Mouse (Mus musculus): ENCODE results near the gene Gfm1.
A peak's percentile ranks its signal among the peaks of the same experiment; 100 is the strongest.

Gfm1 gene

GRCm38 (mm10) chr3:67429999-67430380 lies at the start of gene Gfm1:
Gfm1 (plus strand) TSS chr3:67430096.
- DNase-seq = peak; percentile 91

- DNase-seq = no peak
Measured at GRCm38 (mm10) chr3:67429338-67429998, 428 bp upstream of the Gfm1 start.

- no peak for DNase-seq
Measured at GRCm38 (mm10) chr3:67434011-67434410, 4.1 kb downstream of the Gfm1 start.

- DNase-seq = no peak
Measured at GRCm38 (mm10) chr3:67447143-67447542, 17.2 kb downstream of the Gfm1 start.

- no peak for DNase-seq
Measured at GRCm38 (mm10) chr3:67449660-67450059, 19.8 kb downstream of the Gfm1 start.

- DNase-seq = no peak
Measured at GRCm38 (mm10) chr3:67450601-67451210, 20.8 kb downstream of the Gfm1 start.

- no peak for DNase-seq
Measured at GRCm38 (mm10) chr3:67459881-67460280, 30.0 kb downstream of the Gfm1 start.

- DNase-seq = no peak
Measured at GRCm38 (mm10) chr3:67462015-67462414, 32.1 kb downstream of the Gfm1 start.

- no peak for DNase-seq
Measured at GRCm38 (mm10) chr3:67462578-67462977, 32.7 kb downstream of the Gfm1 start.

- peak; percentile 41 for DNase-seq
Measured at GRCm38 (mm10) chr3:67463001-67463400, 33.1 kb downstream of the Gfm1 start.

- DNase-seq = peak; percentile 62
Measured at GRCm38 (mm10) chr3:67463450-67464372, 33.8 kb downstream of the Gfm1 start, which contains the start of gene Lxn. Lxn (minus strand) TSS chr3:67463926.

GRCm38 (mm10) chr3:67466576-67466975 lies 36.7 kb downstream of the Gfm1 start:
- no peak for DNase-seq

- DNase-seq = no peak
Measured at GRCm38 (mm10) chr3:67467281-67467680, 37.4 kb downstream of the Gfm1 start.

GRCm38 (mm10) chr3:67471408-67472127 lies 41.7 kb downstream of the Gfm1 start:
- no peak for DNase-seq

- DNase-seq = no peak
Measured at GRCm38 (mm10) chr3:67473438-67473837, 43.5 kb downstream of the Gfm1 start.

- no peak for DNase-seq
Measured at GRCm38 (mm10) chr3:67479806-67480205, 49.9 kb downstream of the Gfm1 start.

GRCm38 (mm10) chr3:67482400-67482799 lies 52.5 kb downstream of the Gfm1 start:
- no peak for DNase-seq

GRCm38 (mm10) chr3:67485233-67485632 lies 55.3 kb downstream of the Gfm1 start:
- no peak for DNase-seq

GRCm38 (mm10) chr3:67490156-67490555 lies 60.3 kb downstream of the Gfm1 start:
- DNase-seq = no peak

- no peak for DNase-seq
Measured at GRCm38 (mm10) chr3:67492086-67492869, 62.4 kb downstream of the Gfm1 start.

GRCm38 (mm10) chr3:67493132-67493531 lies 63.2 kb downstream of the Gfm1 start:
- DNase-seq = no peak

GRCm38 (mm10) chr3:67496310-67496709 lies 66.4 kb downstream of the Gfm1 start:
- no peak for DNase-seq
